Mouse (Mus musculus): ENCODE results near the gene Map7d1.
A peak's percentile ranks its signal among the peaks of the same experiment; 100 is the strongest.

The Map7d1 gene

DNA sequence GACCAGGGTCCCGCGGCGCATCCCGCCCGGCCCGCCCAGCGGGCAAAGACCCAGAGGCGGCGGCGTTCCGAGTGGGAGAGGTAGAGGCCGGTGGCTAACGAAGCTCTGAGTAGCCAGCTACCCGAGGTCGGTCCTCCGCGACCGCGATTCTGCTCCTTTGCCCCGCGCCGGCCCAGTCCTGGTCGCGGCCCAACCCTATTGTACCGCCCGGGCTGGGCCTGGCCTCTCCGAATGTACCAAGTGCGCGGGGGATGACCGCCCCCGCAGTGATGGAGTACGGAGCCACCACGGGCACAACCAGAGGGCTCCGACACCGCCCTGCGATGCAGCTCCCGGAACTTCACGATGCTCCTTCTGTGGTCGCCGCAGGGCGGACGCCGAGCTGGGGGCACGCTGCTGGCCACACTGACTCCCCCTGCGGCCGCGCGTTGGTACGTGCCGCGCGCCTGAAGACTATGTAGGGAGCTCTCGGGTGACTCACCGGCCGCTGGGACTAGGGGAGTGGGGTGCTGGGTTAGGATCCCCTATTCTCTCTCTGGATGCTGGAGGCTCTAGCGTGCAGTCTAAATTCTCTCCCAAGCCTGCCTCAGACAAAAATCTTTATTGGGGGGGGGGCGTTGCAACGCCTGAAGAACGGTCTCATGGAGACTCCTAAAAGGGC is at the start of gene Map7d1:
TSS of gene Map7d1 (minus strand) at position 213 of the 661 bp plus-strand sequence.
- DNase-seq (ENCODE audit: low spot score), result peak; percentile 88

DNA sequence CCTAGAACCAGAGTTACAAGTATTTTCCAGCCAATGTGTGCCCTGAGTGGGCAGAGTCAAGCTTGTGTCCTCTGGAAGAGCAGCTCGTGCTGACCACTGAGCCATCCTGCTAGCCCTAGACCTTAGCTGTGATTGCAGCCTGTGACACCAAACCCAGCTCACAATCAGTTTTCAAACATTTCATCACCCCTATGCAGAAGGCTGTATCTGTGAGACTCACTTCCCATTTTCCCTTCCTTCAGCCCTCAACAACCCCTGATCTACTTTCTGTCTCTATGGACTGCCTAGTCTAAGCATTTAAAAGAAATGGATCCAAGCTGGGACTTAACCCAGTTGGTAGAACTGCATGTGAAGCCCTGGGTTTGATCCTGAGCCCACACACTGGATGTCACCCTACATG is 49.3 kb upstream of the Map7d1 start:
- no peak for DNase-seq (ENCODE audit: low spot score)

DNA sequence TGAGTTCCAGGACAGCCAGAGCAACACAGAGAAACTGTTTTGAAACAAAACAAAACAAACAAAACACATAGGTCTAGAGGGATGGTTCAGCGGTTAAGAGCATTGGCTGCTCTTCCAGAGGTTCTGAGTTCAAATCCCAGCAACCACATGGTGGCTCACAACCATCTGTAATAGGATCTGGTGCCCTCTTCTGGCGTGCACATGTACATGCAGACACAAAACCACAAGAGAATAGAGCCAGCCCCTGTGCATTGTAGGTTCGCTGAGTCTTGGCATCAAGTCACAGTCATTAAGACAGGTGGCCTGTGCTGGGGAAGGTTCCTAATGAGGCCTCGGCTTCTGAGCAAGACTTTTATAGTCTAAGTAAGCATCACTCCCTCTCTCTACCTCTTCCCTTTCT is 47.7 kb upstream of the Map7d1 start:
- no peak for DNase-seq (ENCODE audit: low spot score)

DNA sequence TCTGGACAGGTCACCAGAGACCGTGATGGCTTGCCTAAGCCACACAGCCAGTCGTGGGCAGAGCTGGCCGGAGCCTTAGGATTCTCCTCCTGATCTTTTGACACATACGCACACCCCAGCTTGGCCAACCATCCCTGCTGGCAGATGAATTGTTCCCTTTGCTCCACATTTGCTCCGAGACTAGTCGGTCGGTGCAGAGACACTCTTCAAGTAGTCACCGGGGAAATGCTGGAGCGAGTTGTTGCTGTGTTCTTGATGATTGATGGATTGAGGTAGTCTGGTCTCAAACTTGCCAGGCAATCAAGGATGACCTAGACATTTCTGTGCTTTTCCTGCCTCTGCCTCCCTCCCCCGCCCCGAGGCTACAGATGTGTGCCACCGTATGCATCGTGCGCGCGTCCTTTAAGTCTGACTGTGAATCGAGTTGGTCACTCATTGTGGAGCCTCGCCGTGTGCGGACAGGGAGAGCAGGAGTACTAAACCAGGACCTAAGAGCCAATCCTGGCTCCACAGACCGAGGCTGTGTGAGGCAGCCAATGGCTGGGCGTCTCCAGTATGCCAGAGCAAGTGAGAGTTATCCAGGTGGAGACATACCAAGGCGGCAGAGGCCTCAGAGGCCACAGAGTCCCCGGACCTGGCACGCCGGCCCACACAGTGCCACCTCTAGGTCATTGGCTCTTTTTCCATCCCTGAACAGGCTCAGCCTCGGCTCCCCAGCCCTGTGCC is 45.6 kb upstream of the Map7d1 start:
- peak; percentile 48 for DNase-seq (ENCODE audit: low spot score)

DNA sequence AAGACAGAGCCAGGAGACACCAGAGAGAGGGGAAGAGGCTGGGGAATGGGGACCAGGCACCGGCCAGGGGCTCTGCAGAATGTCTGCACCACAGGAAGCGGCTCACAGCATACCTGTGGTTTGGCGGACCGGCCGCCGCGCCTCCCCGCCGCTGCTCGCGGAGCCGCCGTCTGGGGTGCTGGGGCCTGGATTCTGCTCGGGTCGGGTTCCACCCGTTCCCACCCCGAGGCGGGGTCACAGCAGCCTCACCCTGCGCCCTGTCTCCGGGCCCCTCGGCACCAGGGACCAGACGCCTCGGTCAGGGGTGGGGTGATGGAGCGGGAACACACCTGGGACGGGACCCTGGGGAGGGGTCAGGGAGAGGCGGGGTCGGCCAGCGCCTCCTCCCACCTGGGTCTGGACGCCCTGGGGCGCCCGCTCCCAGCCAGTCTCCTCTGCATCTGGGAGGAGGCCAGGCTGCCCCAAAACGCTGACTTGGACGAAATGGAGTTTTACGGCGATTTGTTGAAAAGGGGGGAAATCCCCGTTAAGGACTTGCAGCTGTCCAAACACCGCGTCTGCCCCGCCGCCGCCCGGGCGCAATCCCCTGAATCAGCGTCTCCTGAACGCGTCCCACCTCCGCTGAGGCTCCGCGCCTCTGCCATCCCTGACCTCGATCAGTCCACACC is 44.9 kb upstream of the Map7d1 start:
- DNase-seq (ENCODE audit: low spot score), result peak; percentile 57

DNA sequence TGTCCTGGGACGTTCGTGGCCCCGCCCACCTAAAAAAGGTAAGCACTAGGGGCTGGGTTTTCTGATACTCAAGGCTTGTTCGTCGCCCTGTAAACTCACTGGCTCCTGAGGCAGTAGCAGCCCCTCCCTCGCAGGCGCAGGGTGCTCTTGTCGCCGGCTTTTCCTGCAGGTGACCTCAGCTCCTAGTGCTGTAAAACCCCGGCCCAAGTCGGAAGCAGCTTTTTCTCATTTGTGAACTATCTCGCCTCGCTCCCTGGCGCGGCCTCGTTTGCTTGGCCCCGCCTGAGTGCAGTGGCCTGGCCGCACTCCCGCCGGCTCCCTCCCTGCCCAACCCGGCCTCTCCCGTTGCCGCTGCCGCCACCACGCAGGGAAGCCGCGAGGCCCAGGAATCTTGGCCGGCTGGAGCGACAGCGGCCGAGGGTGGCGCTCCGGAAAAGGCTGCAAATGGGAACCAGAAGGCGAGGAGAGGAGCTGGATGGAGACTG is 40.5 kb upstream of the Map7d1 start:
- peak; percentile 68 for DNase-seq (ENCODE audit: low spot score)

DNA sequence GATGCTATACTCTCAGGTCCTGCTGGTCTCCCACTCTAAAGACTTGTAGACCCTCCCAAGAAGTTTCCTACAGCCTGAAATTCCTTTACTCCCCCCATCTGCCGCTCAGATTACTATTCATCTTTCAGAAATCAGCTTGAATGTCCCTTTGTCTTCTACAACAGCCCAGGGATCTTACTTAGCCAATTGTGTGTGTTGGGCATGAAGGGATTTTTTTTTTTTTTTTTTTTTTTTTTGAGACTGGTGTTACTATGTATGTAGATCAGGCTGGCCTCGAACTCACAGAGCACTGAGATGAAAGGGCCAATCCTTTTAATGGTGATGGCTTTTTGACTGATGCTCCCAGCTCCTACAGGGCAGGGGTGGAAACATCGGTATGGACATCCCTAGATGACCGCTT is 39.8 kb upstream of the Map7d1 start:
- no peak for DNase-seq (ENCODE audit: low spot score)

DNA sequence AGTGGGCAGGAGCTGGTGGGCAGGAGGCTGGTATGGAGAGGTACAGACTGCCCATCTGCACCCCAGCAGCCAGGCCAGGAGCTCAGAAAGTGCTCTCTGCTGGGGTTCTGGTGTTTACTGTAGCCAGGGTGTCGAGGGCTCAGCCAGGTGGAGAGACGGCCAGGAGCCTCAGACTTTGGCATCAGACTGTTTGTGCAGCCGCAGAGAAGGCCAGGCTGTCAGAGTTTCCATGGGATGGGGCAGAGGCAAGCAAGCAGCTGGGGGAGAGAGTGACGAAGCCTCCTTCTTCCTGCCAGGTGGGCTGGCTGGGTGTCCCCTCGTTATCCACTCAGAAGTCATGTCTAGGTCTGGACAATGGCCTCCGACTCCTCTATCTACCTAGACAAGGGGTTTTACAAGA is 39.0 kb upstream of the Map7d1 start:
- no peak for DNase-seq (ENCODE audit: low spot score)

DNA sequence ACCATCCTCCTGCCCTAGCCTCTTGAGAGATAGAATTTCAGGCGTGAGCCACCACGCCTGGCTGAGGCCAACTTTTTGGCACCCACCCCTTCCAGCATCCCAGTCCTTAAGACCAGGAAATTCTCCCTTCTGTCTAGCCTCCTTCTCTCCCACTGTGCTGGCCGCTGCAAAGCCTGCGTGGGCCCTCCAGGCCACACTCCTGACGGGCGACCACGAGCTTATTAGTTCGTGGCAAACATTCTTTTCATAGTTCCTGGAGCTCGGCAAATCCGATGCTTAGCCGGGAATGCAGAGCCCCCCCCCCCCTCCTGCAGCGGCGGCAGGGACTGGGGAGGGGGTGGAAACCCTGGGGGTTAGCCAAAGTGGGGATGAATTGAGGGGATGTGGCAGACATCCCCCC is 35.1 kb upstream of the Map7d1 start:
- no peak for DNase-seq (ENCODE audit: low spot score)

DNA sequence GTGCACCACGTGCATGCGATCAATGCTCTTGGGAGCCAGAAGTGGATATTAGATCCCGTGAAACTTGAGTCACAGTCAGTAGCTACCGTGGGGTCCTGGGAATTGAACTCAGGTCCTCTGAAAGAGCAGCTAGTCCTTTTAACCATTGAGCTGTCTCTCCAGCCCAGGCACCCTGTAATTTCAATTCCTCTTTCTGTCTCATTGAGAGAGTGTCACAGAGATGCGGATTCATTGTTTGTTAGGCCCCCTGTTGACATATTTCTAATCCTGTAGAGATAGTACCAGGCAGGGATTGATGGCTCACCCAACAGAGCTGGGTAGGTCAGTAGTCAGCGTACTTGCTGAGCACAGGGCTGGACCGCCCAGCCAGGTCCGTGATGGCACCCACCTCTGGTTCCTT is 34.2 kb upstream of the Map7d1 start:
- DNase-seq (ENCODE audit: low spot score), result no peak

DNA sequence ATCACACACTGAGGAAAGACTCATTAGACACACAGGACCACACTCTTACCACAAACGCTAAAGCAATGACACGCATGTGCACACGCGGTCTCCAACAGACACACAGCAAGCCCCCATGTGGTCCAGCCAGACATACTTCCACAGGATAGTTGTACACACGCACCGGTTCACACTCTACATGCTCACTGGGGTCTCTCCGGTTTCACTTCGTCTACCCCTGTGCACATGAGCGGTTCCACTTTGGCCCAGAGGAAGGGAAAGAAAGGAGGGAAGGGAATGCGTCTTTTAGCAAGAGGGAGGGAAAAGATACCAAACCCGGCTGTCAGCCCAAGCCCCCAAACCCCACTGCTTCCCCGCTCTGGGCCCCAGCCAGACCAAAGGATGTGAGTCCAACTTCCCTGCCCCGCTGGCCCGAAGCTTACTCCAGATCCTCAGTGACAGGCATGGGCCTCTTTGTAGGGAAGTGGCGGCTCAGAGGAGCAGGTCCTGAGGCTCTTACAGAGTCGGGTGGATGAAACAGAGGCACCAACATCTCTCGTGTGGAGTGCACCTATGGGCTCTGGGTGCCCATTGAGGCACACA is 32.0 kb upstream of the Map7d1 start:
- DNase-seq (ENCODE audit: low spot score), result no peak

DNA sequence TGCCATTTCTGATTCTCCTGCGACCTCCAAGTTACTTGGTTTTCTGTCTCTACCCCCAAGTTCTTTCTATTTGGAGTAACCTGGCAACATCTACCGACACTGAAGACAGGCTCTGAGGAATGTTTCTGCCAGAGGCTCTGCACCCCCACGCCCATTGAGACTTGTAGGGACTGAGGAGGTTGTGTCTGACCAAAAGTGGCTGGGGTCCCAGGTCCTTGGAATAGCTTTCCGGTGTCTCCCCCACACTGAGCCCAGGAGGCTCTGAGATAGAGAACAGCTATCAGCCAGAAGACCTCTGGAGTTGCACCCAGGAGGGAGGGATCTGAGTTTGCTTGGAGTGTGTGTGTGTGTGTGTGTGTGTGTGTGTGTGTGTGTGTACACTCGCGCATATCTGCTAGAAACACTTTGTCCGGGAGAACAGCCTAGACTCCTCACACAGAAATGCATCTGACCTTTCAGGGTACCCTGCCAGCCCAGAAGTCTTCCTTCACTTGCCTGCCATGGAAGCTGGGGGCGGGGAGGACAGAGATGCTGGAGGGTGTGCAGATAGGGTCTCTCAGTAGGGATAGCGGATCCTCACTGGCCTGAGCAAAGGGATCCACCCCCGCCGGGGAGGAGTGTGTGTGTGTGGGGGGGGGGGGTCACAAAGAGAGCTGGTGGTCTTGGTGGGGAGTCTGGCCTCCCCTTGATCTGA is 31.3 kb upstream of the Map7d1 start:
- DNase-seq (ENCODE audit: low spot score), result peak; percentile 26

DNA sequence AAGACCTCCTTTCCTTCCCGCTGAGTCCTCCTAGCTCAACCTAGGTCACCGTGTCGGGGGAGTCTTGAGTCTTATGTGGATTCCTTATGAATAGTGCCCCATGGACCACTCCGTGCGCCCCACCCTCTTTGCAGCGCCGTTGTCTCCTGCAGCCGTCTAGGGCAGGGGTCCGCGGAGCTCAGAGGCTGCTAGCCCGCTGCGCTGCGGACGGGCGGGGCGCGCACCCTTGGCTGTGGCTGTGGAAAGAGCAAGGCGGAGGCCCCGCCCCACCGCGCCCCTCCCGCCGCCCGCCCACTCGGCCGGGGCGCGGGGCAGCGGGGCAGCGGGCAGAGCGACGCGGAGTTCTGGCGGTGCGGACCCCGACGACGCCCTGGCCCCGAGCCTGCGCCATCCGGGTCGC is 30.3 kb upstream of the Map7d1 start, which contains the start of gene Col8a2:
TSS of gene Col8a2 (plus strand) at position 302 of the 400 bp plus-strand sequence.
- DNase-seq (ENCODE audit: low spot score), result peak; percentile 26

DNA sequence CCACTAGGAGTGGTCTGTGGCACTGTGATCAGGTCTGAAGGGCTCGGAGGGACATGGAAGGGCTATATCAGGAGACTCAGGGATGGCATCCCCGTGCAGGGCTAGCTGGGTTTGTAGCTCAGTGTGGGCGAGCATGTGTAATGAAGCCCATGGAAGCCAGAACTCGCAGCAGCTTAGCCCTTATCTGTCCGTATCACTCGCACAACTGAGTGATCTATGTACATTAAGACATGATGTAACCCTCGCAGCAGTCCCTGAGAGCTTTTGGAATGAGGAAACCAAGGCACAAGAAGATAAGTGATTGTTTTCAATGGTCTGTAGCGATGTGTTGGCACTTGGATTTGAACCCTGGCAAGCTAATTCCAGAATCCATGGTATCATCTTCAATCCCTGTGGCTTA is 27.4 kb upstream of the Map7d1 start:
- no peak for DNase-seq (ENCODE audit: low spot score)

DNA sequence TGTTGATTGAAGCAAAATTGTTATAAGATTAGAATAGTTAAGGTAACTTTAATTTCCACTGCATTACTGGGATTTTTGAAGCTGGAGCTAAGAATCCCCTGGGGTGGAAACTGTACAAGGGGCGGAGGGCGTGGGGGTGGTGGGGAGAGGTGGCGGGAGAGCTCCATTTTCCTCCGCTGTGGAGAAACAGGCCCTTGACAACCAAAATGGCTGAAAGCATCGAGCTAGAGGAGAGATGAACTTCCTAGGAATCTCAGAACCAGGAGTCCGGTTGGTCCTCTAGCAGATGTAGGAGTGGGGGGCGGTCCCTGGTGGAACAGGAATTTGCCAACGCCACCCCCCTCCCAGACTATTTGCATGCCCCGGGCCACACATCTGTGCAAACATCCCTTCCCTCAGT is 25.6 kb upstream of the Map7d1 start:
- no peak for DNase-seq (ENCODE audit: low spot score)

DNA sequence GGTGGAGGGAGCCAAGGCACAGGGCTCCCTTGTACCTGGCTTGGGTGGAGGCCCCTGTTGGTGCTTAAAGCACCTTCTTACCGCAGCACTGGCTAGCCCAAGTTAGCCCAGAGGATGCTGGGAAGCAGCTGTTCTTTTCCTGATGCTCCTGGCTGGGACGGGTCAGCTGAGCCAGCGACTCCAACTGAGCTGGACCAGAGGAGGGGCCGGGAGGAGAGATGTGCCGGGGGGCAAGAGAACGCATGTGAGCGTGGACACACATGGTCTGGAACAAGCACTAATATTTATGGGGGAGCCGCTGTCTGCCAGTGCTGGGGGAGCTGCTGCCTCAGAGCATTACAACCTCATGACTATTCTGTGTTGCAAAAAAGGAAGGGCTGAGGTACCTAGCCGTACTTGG is 22.8 kb upstream of the Map7d1 start:
- no peak for DNase-seq (ENCODE audit: low spot score)

DNA sequence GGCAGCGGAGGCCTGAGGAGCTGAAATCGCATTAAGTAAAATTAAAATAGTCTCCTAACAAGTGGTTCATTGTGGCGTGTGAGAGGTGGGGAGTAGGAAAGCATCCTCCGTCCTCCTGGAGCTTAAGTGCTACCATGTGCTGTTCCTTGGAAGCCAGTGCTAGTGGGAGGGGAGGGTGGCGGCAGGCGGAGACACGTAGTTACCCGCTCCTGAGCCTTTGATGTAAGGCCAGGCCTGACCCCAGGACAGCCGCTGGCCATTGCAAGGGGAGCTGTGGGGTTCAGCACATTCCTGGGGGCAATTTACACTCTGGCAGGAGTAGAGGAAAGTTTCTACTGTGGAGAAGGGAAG is 22.4 kb upstream of the Map7d1 start:
- DNase-seq (ENCODE audit: low spot score), result peak; percentile 68

DNA sequence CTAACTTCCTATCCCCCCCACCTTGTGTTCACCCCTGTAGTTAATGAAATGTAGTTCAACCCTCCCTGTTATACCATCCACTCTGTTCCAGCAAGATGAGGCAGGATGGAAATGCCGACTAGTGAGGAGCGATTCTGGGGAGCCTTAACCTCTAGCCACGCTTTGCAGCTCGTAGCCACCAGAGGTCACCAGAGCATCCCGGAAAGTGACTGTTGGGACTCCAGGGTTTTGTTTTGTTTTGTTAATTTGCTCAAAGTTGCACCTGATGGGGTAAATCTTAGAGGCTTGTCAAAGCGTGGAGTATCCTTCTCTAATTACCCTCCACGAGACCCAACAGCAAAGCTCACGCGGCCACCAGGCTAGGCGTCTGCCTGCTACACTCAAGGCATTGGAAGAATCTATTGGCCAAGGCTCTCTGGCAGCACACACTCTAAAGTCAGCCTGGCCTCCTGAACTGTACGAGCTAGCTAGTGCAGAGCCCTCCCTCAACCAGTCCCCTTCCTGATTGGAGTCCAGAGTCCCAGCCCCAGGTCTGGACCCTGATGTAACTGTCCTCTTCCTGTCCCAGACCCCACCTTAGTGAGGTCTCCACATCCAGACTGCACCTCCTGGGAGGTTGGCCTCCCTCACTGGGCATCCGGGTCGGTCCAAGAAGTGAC is 21.9 kb upstream of the Map7d1 start:
- peak; percentile 86 for DNase-seq (ENCODE audit: low spot score)

DNA sequence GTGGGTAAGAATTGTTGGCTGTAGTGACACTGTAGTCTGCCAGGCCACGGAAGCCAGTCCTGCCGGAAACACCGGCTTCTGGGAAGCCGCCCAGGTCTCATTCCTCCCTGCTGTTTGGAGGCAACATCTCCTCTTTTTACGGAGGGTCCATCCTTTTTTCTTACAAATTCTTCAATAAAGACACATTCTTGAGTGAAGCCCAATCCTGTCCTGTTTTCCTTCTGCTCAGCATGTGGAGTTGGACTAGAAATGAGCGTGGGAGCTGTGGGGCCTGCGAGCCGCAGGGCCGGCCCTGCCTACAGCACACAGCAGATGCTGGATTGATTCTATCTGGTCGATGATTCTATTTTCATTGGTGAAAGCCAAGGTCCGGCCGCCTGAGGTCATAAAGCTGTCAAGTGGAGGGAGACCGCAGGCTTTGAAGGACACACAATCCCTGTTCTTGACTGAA is 19.6 kb upstream of the Map7d1 start:
- DNase-seq (ENCODE audit: low spot score), result no peak

DNA sequence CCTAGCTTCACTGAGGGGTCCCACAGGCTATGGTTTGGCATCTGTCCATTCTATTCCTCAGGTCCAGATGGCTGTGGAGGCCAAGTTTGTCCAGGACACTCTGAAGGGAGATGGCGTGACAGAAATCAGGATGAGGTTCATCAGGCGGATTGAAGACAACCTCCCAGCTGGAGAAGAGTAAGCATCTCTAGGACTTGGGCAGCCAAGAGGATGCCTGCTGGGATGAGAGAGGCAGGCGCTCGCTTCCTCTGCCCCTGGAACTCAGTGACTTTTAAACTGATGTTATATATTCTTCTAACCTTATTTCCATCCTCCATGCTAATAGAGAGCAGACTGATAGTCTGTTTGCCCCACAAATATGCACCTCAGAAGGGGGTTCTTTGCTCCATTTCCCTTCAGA is 18.9 kb upstream of the Map7d1 start:
- DNase-seq (ENCODE audit: low spot score), result no peak

DNA sequence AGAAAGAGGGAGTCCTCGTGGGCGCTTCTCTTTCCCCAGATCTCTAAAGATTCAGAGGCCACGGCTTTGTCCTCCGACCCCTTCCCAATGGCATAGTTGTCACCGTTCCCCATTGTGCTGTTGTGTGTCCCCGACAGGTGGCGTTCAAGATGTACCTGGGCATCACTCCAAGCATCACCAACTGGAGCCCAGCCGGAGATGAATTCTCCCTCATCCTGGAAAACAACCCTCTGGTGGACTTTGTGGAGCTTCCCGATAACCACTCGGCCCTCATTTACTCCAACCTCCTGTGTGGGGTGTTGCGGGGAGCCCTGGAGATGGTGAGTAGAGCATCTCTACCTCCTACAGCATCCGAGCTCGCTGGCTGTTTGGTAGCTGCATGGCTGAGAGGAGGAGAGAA is 17.6 kb upstream of the Map7d1 start:
- no peak for DNase-seq (ENCODE audit: low spot score)

DNA sequence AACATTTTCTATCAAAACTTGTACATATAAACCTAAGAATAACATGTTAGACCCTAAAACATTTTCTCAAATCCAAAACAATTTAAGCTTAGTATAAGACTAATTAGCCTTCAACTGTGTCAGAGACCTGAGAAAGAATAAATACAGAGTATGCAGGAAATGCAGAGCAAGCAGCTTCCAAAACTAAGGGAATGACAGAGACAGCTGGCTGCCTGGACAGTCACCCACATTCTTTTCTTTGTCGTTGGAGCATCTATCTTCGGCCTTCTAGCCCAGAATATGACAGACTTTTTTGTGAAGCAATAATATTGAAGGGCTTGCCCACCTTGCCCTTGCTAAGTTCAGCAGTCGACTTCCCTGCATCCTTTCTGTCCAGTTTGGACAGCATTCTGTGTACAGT is 13.1 kb upstream of the Map7d1 start:
- no peak for DNase-seq (ENCODE audit: low spot score)

Data from embryo, embryonic 10.5 days (tissue).